Mouse (Mus musculus): ENCODE measurements at regions not wholly inside any gene's neighbourhood (a gene's known extent, or its start where the extent isn't known, plus 50 kb on each side); places are given as distances from the start of the nearest gene placed in this dataset.

GRCm38 (mm10) chr3:143822564-143823394 is 382.2 kb downstream of the Lmo4 start:
- WGBS (ENCODE audit: insufficient replicate concordance) = 77% methylated on average over 8 of the region's 8 CpGs
- Histone ChIP-seq H3K27me3 (ENCODE audit: insufficient read depth, low read length) (no peaks in the 10 kb centered on the region), H3K4me3 (ENCODE audit: low read depth, low read length) (no peak overlapping the region), H3K9me3 (ENCODE audit: low read length) (no peaks in the 10 kb centered on the region), H3K4me1 (ENCODE audit: insufficient read depth) (no peaks in the 10 kb centered on the region), H3K4me2 (ENCODE audit: low read depth, low read length) (no peak overlapping the region), H3K9ac (replicated peaks) (no peak overlapping the region), H3K27ac (ENCODE audit: low read depth) (no peak overlapping the region), H3K36me3 (replicated peaks; ENCODE audit: insufficient read depth, low read length) (no peaks in the 10 kb centered on the region)
- ATAC-seq = no peak
- no peak for TF ChIP-seq CTCF (IDR thresholded peaks at IDR 0.05; ENCODE audit: low read depth)
- TF ChIP-seq EP300 (IDR thresholded peaks at IDR 0.05; ENCODE audit: low read depth) = no peak
- no peak for DNase-seq

DNA sequence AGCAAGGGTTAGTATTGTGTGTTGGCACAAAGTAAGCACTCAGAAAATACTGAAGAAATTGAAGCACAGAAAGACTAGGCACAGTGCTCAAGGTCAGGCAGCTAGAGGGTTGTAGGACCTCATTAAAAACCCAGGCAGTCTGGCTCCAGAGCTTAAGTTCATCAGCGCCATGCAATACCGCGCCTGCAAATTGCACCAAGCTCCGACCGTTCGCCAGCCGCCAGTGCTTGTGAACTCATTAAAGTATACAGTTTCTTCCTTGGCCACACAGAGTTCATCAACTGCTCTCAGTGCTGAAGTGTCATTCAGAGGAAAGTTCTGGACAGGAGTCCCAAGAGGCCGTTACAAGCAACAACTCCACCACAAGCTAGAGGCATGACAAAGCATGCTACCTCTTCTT is 397.5 kb downstream of the Lmo4 start:
- TF ChIP-seq CTCF (IDR thresholded peaks at IDR 0.05; ENCODE audit: low read depth) (no peak), EP300 (IDR thresholded peaks at IDR 0.05; ENCODE audit: low read depth) (no peak)

DNA sequence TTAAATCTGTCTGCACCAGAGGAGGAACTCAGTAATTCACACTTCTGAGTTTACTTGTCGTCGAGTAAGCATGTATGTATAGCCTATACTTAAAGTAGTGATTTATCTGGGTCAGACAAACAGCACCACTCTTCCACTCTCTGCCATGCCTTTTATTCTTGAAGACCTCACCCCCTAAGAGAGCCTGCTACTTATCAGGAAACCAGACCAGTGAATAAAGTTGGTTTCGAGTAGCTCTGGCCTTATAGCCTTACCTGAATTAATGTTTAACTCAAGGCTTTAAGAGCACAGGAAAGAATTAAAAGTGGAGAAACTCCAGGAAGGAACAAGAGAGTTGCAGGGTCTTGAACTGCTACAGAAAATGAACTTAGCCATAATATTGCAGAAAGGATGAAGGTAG is 398.1 kb downstream of the Lmo4 start:
- no peak overlapping the region for H3K9ac ChIP-seq (replicated peaks)
- H3K36me3 ChIP-seq (replicated peaks; ENCODE audit: insufficient read depth, low read length) = no peaks in the 10 kb centered on the region
- no peak overlapping the region for H3K4me2 ChIP-seq (ENCODE audit: low read depth, low read length)
- no peak for ATAC-seq
- DNase-seq = no peak
- H3K4me3 ChIP-seq (ENCODE audit: low read depth, low read length) = no peak overlapping the region
- no peaks in the 10 kb centered on the region for H3K4me1 ChIP-seq (ENCODE audit: insufficient read depth)
- TF ChIP-seq CTCF (IDR thresholded peaks at IDR 0.05; ENCODE audit: low read depth) = no peak
- no peak for TF ChIP-seq EP300 (IDR thresholded peaks at IDR 0.05; ENCODE audit: low read depth)
- no peaks in the 10 kb centered on the region for H3K9me3 ChIP-seq (ENCODE audit: low read length)
- 66% methylated on average over 3 of the region's 3 CpGs for WGBS (ENCODE audit: insufficient replicate concordance)
- H3K27ac ChIP-seq (ENCODE audit: low read depth) = no peak overlapping the region
- H3K27me3 ChIP-seq (ENCODE audit: insufficient read depth, low read length) = no peaks in the 10 kb centered on the region

More for the DNA sequence above, 397.5 kb downstream of the Lmo4 start:
- Histone ChIP-seq H3K4me1 (ENCODE audit: insufficient read depth) (no peaks in the 10 kb centered on the region), H3K9me3 (ENCODE audit: low read length) (no peaks in the 10 kb centered on the region), H3K27ac (ENCODE audit: low read depth) (no peak overlapping the region), H3K4me3 (ENCODE audit: low read depth, low read length) (no peak overlapping the region), H3K4me2 (ENCODE audit: low read depth, low read length) (no peak overlapping the region), H3K36me3 (replicated peaks; ENCODE audit: insufficient read depth, low read length) (no peaks in the 10 kb centered on the region), H3K9ac (replicated peaks) (no peak overlapping the region), H3K27me3 (ENCODE audit: insufficient read depth, low read length) (no peaks in the 10 kb centered on the region)
- no peak for ATAC-seq
- DNase-seq = no peak
- 86% methylated on average over 8 of the region's 8 CpGs for WGBS (ENCODE audit: insufficient replicate concordance)

GRCm38 (mm10) chr3:143797850-143798249 is 407.2 kb downstream of the Lmo4 start:
- no peaks in the 10 kb centered on the region for H3K4me1 ChIP-seq (ENCODE audit: insufficient read depth)
- no peaks in the 10 kb centered on the region for H3K36me3 ChIP-seq (replicated peaks; ENCODE audit: insufficient read depth, low read length)
- DNase-seq (no peak), ATAC-seq (no peak)
- no peaks in the 10 kb centered on the region for H3K9me3 ChIP-seq (ENCODE audit: low read length)
- H3K9ac ChIP-seq (replicated peaks) = no peak overlapping the region
- no peak overlapping the region for H3K4me2 ChIP-seq (ENCODE audit: low read depth, low read length)
- no peak overlapping the region for H3K4me3 ChIP-seq (ENCODE audit: low read depth, low read length)
- no peak overlapping the region for H3K27ac ChIP-seq (ENCODE audit: low read depth)
- WGBS (ENCODE audit: insufficient replicate concordance) = 63% methylated on average over 5 of the region's 5 CpGs
- H3K27me3 ChIP-seq (ENCODE audit: insufficient read depth, low read length) = no peaks in the 10 kb centered on the region
- TF ChIP-seq EP300 (IDR thresholded peaks at IDR 0.05; ENCODE audit: low read depth) = no peak

- DNase-seq = no peak
- ATAC-seq = no peak
- TF ChIP-seq EP300 (IDR thresholded peaks at IDR 0.05; ENCODE audit: low read depth) (no peak), CTCF (IDR thresholded peaks at IDR 0.05; ENCODE audit: low read depth) (no peak)
- H3K9ac ChIP-seq (replicated peaks) = no peak overlapping the region
- no peak overlapping the region for H3K4me2 ChIP-seq (ENCODE audit: low read depth, low read length)
- H3K36me3 ChIP-seq (replicated peaks; ENCODE audit: insufficient read depth, low read length) = no peaks in the 10 kb centered on the region
- no peaks in the 10 kb centered on the region for H3K27me3 ChIP-seq (ENCODE audit: insufficient read depth, low read length)
- no peaks in the 10 kb centered on the region for H3K9me3 ChIP-seq (ENCODE audit: low read length)
- no peak overlapping the region for H3K27ac ChIP-seq (ENCODE audit: low read depth)
- 77% methylated on average over 8 of the region's 8 CpGs for WGBS (ENCODE audit: insufficient replicate concordance)
- H3K4me1 ChIP-seq (ENCODE audit: insufficient read depth) = no peaks in the 10 kb centered on the region
- no peak overlapping the region for H3K4me3 ChIP-seq (ENCODE audit: low read depth, low read length)
Observed at GRCm38 (mm10) chr3:143790905-143791304, 414.1 kb downstream of the Lmo4 start.

DNA sequence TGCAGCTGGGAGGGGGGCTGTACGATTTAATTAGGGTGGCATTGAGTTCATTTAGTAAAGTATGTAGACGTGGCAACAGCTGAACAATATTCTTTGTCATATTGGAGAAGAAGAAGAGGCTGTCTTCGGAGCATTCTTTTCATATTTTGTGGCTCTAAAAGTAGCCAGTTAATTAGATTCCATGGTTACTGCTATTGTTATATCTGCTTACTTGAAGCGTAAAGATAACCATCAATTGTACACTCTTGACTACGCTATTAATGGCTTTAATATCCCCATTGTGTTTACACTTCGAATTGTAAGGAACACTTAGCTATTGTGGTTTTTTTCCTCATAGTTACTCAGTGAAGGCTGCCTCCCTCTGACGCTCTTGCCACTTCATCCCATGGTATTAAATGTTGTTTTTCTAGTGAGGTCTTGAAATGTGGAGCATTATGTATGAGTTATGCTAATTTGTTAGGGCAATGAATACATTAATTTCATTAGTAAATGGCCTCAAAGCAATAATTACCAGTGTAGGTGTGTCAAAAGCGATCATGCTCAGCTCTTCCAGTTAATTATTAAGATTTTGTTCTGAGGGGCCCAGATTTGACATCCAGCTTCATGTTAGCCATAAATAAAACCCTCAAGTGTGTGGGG is 415.0 kb downstream of the Lmo4 start:
- no peak for DNase-seq

More for the DNA sequence above, 415.0 kb downstream of the Lmo4 start:
- ATAC-seq = no peak
- Histone ChIP-seq H3K36me3 (replicated peaks; ENCODE audit: insufficient read depth, low read length) (no peaks in the 10 kb centered on the region), H3K27me3 (ENCODE audit: insufficient read depth, low read length) (no peaks in the 10 kb centered on the region), H3K4me1 (ENCODE audit: insufficient read depth) (no peaks in the 10 kb centered on the region), H3K27ac (ENCODE audit: low read depth) (no peak overlapping the region), H3K9ac (replicated peaks) (no peak overlapping the region), H3K9me3 (ENCODE audit: low read length) (no peaks in the 10 kb centered on the region), H3K4me2 (ENCODE audit: low read depth, low read length) (no peak overlapping the region), H3K4me3 (ENCODE audit: low read depth, low read length) (no peak overlapping the region)
- TF ChIP-seq EP300 (IDR thresholded peaks at IDR 0.05; ENCODE audit: low read depth) (no peak), CTCF (IDR thresholded peaks at IDR 0.05; ENCODE audit: low read depth) (no peak)
- WGBS (ENCODE audit: insufficient replicate concordance) = 55% methylated on average over 8 of the region's 8 CpGs

All from liver, postnatal 0 days (tissue).